Comparison of ENCODE assay signal across 8 mouse cellular contexts in genomic region chr9:61056731-61057270, GRCm38 (mm10).
DNase-seq lines count a peak whose midpoint lies in the region; ATAC-seq and TF ChIP-seq lines count a peak whose summit lies in the region.
"Had no signal": no experiment of that assay in that cellular context is flagged by ENCODE, and none has a peak within 500 bp of the region (broad histone marks: within the 10 kb centered on the region; RNA-seq: fewer than 3 reads in every experiment).

No protein-coding gene starts in this region.

- intact Hi-C loops in left cerebral cortex, adult 2 months (cut with DNase I) = loop anchor here (5.0 kb wide), 1 partner anchor 100 kb away; no protein-coding TSS in a partner anchor

- DNase-seq in left cerebral cortex, adult 2 months (ENCODE audit: extremely low spot score in 1 of 2, low spot score in 2 of 2) = no peak
- no peak for DNase-seq in left cerebral cortex, adult 11 months (ENCODE audit: low spot score)
- peak; percentile 64 for DNase-seq in brain, adult 2 months (ENCODE audit: low read depth, low spot score)
- DNase-seq in testis, postnatal 14 days (ENCODE audit: low spot score) = no peak
- DNase-seq in kidney, postnatal 36 days = no peak

- H3ac ChIP-seq in myocyte (ENCODE audit: control insufficient read depth, insufficient read length) = no peak overlapping the region

- ATAC-seq in inflammation-experienced regulatory T-cells, adult 6 months = peak; percentile 47

- TF ChIP-seq CTCF in left cerebral cortex, adult 2 months (IDR thresholded peaks at IDR 0.05) = no peak

- no peak for TF ChIP-seq POLR2A in myocyte (IDR thresholded peaks at IDR 0.05; ENCODE audit: insufficient read length, low read depth)

- no peak overlapping the region for H3K4me3 ChIP-seq in left cerebral cortex, adult 2 months
- H3K4me3 ChIP-seq in myocyte = no peak overlapping the region
- H3K4me3 ChIP-seq: lung, embryonic 15.5 days had no signal

- peak overlapping the region; percentile 24 for H3K4me2 ChIP-seq in myocyte (ENCODE audit: low read depth)
- H3K4me2 ChIP-seq: lung, embryonic 15.5 days had no signal

- peaks cover 6% of the 10 kb centered on the region for H3K27me3 ChIP-seq in myocyte (ENCODE audit: control insufficient read depth, insufficient read depth, insufficient read length)

- H3K79me2 ChIP-seq in myocyte (ENCODE audit: control insufficient read depth, insufficient read depth) = no peaks in the 10 kb centered on the region

- peak overlapping the region; percentile 28 for H3K27ac ChIP-seq in left cerebral cortex, adult 2 months
- H3K27ac ChIP-seq: lung, embryonic 15.5 days had no signal

- H3K36me3 ChIP-seq in myocyte (ENCODE audit: control insufficient read depth, insufficient read depth) = no peaks in the 10 kb centered on the region
- H3K36me3 ChIP-seq: lung, embryonic 15.5 days had no signal

TF ChIP-seq in myocyte, 11 proteins besides CTCF, POLR2A, EP300 and RAD21:
- TF ChIP-seq SRF (IDR thresholded peaks at IDR 0.05; ENCODE audit: control insufficient read depth, insufficient read length, low read depth) = no peak
- TF ChIP-seq TCF3 (IDR thresholded peaks at IDR 0.05; ENCODE audit: insufficient read length, low read depth) = no peak
- TF ChIP-seq MAX (IDR thresholded peaks at IDR 0.05; ENCODE audit: low read depth) = no peak
- no peak for TF ChIP-seq MYOD1 (IDR thresholded peaks at IDR 0.05; ENCODE audit: control insufficient read depth in 1 of 3, insufficient read length in 2 of 3, low read depth in 2 of 3)
- no peak for TF ChIP-seq TCF12 (IDR thresholded peaks at IDR 0.05; ENCODE audit: insufficient read depth, poor library complexity, severe bottlenecking)
- TF ChIP-seq MYOG (IDR thresholded peaks at IDR 0.05; ENCODE audit: control insufficient read depth in 1 of 3, insufficient read depth in 1 of 3, insufficient read length in 2 of 3, low read depth in 2 of 3) = no peak
- TF ChIP-seq USF1 (IDR thresholded peaks at IDR 0.05; ENCODE audit: low read depth) = no peak
- TF ChIP-seq CEBPB (IDR thresholded peaks at IDR 0.05; ENCODE audit: insufficient read depth, poor library complexity, severe bottlenecking) = no peak
- no peak for TF ChIP-seq POLR2AphosphoS2 (IDR thresholded peaks at IDR 0.05; ENCODE audit: insufficient read length, low read depth)
- no peak for TF ChIP-seq E2F4 (IDR thresholded peaks at IDR 0.05; ENCODE audit: insufficient read depth)
- no peak for TF ChIP-seq REST (IDR thresholded peaks at IDR 0.05; ENCODE audit: insufficient read depth, insufficient read length)
